Mouse (Mus musculus) lung, postnatal 0 days (tissue): Measurements from ENCODE around the gene Tgfbr2.

Source experiments
- CTCF ChIP-seq: IDR thresholded peaks from 2 replicates; pipeline ENCODE4 v1.5.1; 2016; ENCODE audit warnings: antibody characterized with exemption, mild to moderate bottlenecking
- EP300 ChIP-seq: IDR thresholded peaks from 2 replicates; pipeline ENCODE4 v1.6.1; 2016; ENCODE audit warnings: antibody characterized with exemption, mild to moderate bottlenecking, control low read depth

GRCm38 (mm10) chr9:116184903-116185302 lies 9.7 kb upstream of the Tgfbr2 start:
- TF ChIP-seq CTCF (no peak), EP300 (no peak)
